Mouse (Mus musculus) lung, postnatal 25 days (tissue): Measurements from ENCODE around the gene Aldh5a1.
"Not testable (repeated sequence)": the region's sequence is repeated elsewhere in the genome, so short reads cannot be mapped to it uniquely, and the experiment has no call there.

ENCODE experiments used
- DNase-seq: peaks from one replicate; pipeline ENCODE4 v3.0.0; 2022; ENCODE audit warnings: low spot score

The Aldh5a1 gene

DNA sequence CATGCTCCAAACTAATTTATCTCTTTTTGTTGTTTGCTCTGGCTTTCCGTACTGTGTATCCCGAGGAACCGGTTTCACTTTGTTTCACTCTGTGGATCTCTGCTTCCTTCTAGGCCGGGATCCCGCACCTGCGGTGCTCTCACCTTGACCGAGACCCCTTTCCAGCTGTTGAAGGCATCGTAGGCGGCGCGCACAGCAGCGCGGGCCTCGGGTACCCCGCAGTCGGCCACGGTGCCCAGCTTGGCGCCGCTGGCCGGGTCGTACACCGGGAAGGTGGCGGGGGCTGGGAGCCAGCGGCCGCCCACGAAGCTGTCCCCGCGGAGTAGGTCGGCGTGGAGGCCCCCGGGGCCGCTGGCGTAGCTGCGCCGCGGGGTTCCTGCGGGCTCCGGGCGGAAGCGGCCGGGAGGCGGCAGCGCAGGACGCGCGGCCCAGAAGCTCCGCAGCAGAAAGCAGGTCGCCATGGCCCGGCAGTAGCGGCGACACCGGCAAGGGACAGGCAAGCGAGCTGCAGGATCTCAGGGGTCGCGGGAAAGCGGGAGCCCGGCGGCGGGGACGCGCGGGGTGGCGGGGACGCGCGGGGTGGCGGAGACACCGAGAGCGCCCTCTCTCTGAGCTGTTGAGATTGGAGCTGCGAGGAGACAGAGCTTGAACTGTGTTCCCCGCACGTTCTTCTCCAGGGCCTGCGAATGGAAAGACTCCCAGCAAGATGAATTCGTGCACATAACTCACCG is at the start of gene Aldh5a1:
Gene Aldh5a1 (minus strand): TSS at position 554 of the 731 bp plus-strand sequence.
- DNase-seq: peak; percentile 69

- DNase-seq: no peak
Observed at GRCm38 (mm10) chr13:24985435-24985834, 48.0 kb upstream of the Aldh5a1 start.

DNA sequence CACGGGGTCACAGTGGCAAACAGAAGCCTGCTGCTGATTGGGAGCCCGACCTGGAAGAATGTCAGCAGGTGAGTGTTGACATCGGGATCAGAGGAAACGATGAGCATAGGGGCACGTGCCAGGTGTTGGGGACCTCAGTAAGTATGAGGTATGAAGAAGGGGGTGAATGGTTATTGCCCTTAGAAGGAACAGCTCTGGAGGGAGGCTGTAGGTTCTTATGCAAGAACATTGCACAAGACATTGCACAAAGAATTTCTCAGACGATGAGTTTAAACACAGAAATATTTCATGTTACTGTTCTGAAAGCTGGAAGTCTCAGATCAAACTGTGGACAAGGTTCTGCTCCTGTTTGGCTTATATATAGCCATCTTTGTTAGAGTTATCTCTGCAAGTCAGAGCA is 43.6 kb upstream of the Aldh5a1 start:
- DNase-seq: peak; percentile 16

GRCm38 (mm10) chr13:24977820-24978342 is 40.4 kb upstream of the Aldh5a1 start:
- no peak for DNase-seq

GRCm38 (mm10) chr13:24976384-24976783 is 38.9 kb upstream of the Aldh5a1 start:
- no peak for DNase-seq

DNA sequence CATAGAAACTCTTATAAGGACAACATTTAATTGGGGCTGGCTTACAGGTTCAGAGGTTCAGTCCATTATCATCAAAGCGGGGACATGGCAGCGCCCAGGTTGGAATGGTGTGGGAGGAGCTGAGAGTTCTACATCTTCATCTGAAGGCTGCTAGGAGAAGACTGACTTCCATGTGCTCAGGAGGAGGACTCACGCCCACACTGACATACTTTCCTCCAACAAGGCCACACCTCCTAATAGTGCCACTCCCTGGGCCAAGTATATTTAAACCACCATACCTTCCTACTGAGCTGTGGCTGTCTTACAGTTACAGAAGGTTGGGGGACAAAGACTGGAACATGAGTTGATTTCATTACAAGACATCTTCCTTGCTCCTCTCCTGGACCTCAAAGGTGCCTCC is 34.3 kb upstream of the Aldh5a1 start:
- not testable (repeated sequence) for DNase-seq

GRCm38 (mm10) chr13:24965846-24966201 is 28.4 kb upstream of the Aldh5a1 start:
- DNase-seq: no peak

DNA sequence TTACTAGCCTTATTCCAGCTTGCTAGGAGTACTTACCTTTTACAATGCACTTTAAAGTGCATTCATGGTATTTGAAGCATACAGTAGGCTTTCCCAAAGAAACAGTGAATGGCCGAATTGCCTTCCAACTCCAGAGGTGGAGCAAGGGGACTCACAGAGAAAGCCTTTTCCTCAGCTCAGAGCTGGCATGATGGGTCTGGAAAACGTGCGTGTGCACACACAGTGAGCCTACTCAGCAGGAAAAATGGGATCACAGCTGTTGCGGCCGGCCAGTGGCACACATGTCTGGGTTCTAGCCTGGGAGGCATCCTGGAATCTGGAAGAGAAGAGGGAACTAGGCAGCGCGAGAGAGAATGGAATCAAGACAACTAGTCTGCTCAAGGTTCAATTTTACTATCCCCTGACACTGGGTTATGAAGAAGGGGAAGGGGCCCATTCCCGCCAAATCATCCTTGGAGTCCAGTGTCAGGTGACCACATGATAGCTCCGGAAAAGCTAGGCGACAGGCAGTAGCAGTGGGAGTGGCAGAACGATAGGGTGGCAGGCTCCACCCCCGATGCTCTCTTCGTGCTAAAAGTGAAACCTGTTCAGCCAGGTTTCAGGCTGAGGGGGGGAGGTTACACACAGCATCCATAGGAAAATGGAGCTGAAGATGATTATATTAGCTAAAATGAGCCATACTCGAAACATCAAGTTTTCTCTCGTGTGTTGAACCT is 27.8 kb upstream of the Aldh5a1 start:
- DNase-seq: no peak

- DNase-seq: no peak
Observed at GRCm38 (mm10) chr13:24962119-24962518, 24.7 kb upstream of the Aldh5a1 start.

DNA sequence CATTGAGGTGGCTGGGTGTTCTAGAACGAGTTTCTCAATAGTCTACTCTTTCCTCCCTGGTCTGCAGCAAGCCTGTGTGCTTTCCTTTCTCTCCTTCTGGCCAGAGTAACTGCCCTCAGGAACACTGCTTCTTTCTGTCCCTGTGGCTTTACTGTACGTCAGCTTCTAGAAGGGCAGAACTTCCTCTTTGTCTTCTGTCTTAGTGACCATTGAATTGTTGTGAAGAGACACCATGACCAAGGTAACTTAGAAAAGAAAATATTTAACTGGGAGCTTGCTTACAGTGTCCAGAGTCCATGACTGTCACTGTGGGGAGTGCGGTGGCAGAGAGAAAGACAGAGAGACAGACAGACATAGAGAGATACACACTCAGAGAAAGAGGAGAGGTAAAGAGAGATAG is 22.6 kb upstream of the Aldh5a1 start:
- DNase-seq: no peak

- no peak for DNase-seq
Observed at GRCm38 (mm10) chr13:24958671-24959070, 21.2 kb upstream of the Aldh5a1 start.

GRCm38 (mm10) chr13:24955500-24955899 is 18.0 kb upstream of the Aldh5a1 start:
- DNase-seq: no peak

- DNase-seq: no peak
Observed at GRCm38 (mm10) chr13:24955091-24955490, 17.6 kb upstream of the Aldh5a1 start.

GRCm38 (mm10) chr13:24952659-24953058 is 15.2 kb upstream of the Aldh5a1 start:
- no peak for DNase-seq

GRCm38 (mm10) chr13:24948870-24949269 is 11.4 kb upstream of the Aldh5a1 start:
- DNase-seq: no peak

DNA sequence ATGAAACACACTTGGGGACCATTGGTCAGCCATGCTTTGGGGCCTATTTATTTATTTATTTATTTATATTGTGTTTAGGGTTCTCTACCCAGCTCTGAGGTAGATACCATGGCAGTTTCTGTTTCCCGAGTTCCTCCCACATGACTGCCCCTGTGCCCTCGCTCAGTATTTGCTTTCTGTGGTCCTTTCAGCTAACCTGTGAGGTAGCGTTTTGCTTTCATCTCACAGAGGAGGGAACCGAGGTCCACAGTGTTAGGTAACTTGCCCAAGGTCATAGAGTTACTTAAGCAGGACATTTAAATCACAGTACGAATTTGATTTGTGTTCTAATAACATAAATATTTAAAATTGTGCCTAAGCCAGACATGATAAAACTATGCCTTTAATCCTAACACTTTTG is 9.7 kb upstream of the Aldh5a1 start:
- no peak for DNase-seq

- no peak for DNase-seq
Observed at GRCm38 (mm10) chr13:24945567-24945966, 8.1 kb upstream of the Aldh5a1 start.

- DNase-seq: no peak
Observed at GRCm38 (mm10) chr13:24943303-24943702, 5.8 kb upstream of the Aldh5a1 start.

DNA sequence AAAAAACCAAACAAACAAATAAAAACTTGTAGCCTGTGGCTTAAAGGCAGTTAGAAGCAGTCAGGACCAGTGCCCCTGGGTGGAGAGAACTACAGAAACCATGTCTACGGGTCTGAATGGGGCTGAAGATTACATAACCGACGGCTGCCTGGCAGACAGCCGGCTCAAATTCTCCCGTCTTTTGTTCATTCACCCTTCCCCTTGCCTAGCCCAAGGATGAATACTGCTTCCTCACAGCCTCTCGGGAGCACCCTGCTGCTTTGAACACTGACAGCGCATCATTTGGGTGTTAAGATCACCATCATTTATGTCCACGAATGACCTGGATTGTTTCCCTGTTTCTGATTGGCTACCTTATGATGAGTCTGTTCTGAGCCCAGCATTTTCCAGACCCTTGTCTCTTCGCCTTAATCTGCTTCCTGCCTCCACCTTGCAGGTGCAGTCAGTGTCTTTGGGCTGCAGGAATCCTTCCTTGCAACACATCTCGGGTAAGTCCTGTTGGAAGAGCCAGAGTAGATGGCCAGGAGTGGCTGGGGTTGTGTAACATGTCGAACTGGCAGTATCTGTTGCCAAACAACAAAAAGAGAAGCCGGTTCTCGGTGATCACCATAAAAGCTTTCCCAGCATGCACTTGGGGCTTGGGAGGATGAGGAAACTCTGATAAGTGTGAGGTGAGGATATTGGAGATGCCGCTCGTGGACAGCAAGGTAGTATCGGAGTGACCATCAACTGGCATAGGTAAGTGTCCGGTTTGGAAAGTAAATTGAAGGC is 5.2 kb upstream of the Aldh5a1 start, which contains the start of gene Gpld1:
Gene Gpld1 (plus strand): TSS at position 641 of the 771 bp plus-strand sequence.
- no peak for DNase-seq

DNA sequence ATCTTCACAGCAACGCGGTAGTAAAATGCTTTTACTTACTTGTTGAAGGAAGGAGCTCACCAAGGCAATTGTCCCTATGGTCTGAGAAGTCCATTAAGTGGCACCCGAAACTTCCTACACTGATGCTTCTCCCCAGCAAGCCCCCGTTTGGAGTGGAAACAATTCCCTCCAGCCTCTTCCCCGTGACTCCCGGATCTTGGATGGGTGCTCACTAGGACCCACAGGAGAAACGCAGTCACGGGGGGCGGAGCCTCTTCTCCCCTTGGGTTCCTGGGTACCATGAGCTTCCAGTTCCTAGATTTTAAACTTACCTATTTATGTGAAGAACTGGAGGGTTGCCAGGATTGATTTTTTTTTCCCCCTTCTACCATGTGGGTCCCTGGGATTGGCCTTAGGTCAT is 2.0 kb upstream of the Aldh5a1 start:
- DNase-seq: no peak

DNA sequence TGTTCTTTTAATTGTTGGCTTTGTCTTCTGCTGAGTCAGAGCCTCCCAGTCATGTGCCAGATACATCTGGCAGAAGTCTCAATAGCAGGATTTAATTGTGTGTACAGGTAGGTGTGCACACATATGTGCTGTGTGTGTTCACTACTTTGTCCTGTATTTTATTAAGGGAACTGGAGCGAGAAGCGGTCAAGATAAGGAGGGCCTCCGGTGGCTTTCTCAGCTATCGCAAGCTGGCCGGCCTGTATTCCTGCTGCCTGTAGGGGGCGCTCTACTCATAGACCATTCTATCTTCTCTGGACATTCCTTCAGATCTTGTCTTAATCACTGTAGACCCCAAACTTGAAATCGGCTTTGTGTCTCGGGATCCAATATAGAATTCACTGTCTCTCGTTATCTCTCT is 1.2 kb upstream of the Aldh5a1 start:
- DNase-seq: peak; percentile 81

GRCm38 (mm10) chr13:24937839-24938166 is 342 bp upstream of the Aldh5a1 start:
- no peak for DNase-seq

DNA sequence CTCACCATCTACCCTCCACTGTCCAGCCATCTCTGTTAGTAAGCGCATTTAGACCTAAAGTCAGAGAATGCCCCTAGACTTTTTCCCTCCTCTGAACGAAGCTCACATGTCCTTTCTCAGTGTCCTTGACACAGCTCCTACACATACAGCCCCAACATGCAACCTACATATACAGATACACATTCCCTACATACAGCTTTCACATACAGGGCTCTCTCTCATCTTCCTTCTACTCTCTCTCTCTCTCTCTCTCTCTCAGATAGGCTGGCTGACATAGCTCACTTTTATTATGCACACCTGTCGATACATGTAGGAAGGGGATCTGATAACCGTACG is 721 bp downstream of the Aldh5a1 start:
- no peak for DNase-seq
